Mouse (Mus musculus) thymus, adult 2 months (tissue): ENCODE measurements around the gene Pik3c2a.

Source experiments
- CTCF ChIP-seq: fragments of 200-500 bp; IDR thresholded peaks from 2 replicates; pipeline ENCODE4 v1.5.1; 2012; ENCODE audit warnings: mild to moderate bottlenecking, control low read depth, low read length, moderate library complexity, borderline replicate concordance; ENCODE audit not compliant: control insufficient read depth, poor library complexity, insufficient read depth; ENCODE audit errors: extremely low read depth
- POLR2A ChIP-seq: fragments of 200-500 bp; IDR thresholded peaks from 2 replicates; pipeline ENCODE4 v1.6.1; 2012; ENCODE audit warnings: mild to moderate bottlenecking, low read length, control low read depth, moderate library complexity; ENCODE audit not compliant: control insufficient read depth, poor library complexity, insufficient read depth; ENCODE audit errors: extremely low read depth

DNA sequence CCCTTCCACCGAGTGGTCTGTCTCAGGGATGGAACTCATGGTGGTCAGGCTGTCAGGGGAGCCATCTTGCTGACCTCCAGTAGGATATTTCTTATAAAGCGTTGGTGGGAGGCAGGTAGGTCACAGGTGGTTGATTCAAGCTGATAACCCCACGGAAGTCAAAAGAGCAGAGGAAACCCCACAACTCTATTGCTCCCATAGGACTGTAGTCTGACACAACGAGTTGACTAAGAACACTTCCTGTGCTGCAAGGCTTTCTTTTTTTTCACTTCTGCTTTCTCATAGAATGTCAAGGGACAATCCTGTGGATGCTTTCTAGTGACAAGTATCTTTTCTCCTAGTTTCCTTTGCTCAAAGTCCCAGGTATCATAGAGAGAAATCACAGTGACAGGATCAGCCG is 33.0 kb upstream of the Pik3c2a start:
- TF ChIP-seq POLR2A (no peak), CTCF (no peak)
